Mouse (Mus musculus): ENCODE measurements around the gene Clmp. TPM values are rescaled to one million over a fixed set of nuclear protein-coding genes. Genes with fewer than 3 reads are reported as not detected.
A peak's percentile ranks its signal among the peaks of the same experiment; 100 is the strongest.

The Clmp gene
- total RNA-seq, 2 experiments from 2014 or later: 28.1 to 32.3 TPM

GRCm38 (mm10) chr9:40727140-40727823 lies 41.5 kb downstream of the Clmp start:
- DNase-seq (ENCODE audit: low spot score in 2 of 2): no peak
- intact Hi-C loops (cut with DNase I): no loop called here

- DNase-seq (ENCODE audit: low spot score in 2 of 2): no peak
- intact Hi-C loops (cut with DNase I): no loop called here
Measured at GRCm38 (mm10) chr9:40727824-40728495, 42.2 kb downstream of the Clmp start.

- no peak for DNase-seq (ENCODE audit: low spot score in 2 of 2)
- intact Hi-C loops (cut with DNase I): no loop called here
Measured at GRCm38 (mm10) chr9:40730302-40730700, 44.5 kb downstream of the Clmp start.

- intact Hi-C loops (cut with DNase I): no loop called here
- peak; percentile 45 to 79 for DNase-seq (ENCODE audit: low spot score in 2 of 2)
Measured at GRCm38 (mm10) chr9:40730701-40731590, 45.2 kb downstream of the Clmp start.

GRCm38 (mm10) chr9:40731591-40732048 lies 45.9 kb downstream of the Clmp start:
- no peak for DNase-seq (ENCODE audit: low spot score in 2 of 2)
- intact Hi-C loops (cut with DNase I): no loop called here

- intact Hi-C loops (cut with DNase I): no loop called here
- no peak for DNase-seq (ENCODE audit: low spot score in 2 of 2)
Measured at GRCm38 (mm10) chr9:40732302-40732701, 46.5 kb downstream of the Clmp start.

GRCm38 (mm10) chr9:40737117-40737516 lies 51.4 kb downstream of the Clmp start:
- intact Hi-C loops (cut with DNase I): no loop called here
- DNase-seq (ENCODE audit: low spot score in 2 of 2): peak in 1 of 2 experiments; percentile 89

GRCm38 (mm10) chr9:40743525-40744034 lies 57.8 kb downstream of the Clmp start:
- intact Hi-C loops (cut with DNase I): no loop called here
- no peak for DNase-seq (ENCODE audit: low spot score in 2 of 2)

GRCm38 (mm10) chr9:40744233-40744632 lies 58.5 kb downstream of the Clmp start:
- no peak for DNase-seq (ENCODE audit: low spot score in 2 of 2)
- intact Hi-C loops (cut with DNase I): no loop called here

GRCm38 (mm10) chr9:40746796-40747195 lies 61.0 kb downstream of the Clmp start:
- intact Hi-C loops (cut with DNase I): no loop called here

GRCm38 (mm10) chr9:40747249-40747648 lies 61.5 kb downstream of the Clmp start:
- DNase-seq (ENCODE audit: low spot score in 2 of 2): no peak
- intact Hi-C loops (cut with DNase I): no loop called here

More at GRCm38 (mm10) chr9:40746796-40747195, 61.0 kb downstream of the Clmp start:
- peak in 1 of 2 experiments; percentile 58 for DNase-seq (ENCODE audit: low spot score in 2 of 2)

- DNase-seq (ENCODE audit: low spot score in 2 of 2): peak; percentile 45 to 81
- intact Hi-C loops (cut with DNase I): loop anchor here (1.0 to 10.0 kb wide), 4 partner anchors 63 to 415 kb away; partner anchors contain the start of gene Clmp
Measured at GRCm38 (mm10) chr9:40749832-40750620, 64.3 kb downstream of the Clmp start.

- DNase-seq (ENCODE audit: low spot score in 2 of 2): no peak
- intact Hi-C loops (cut with DNase I): loop anchor here (5.0 to 10.0 kb wide), 3 partner anchors 64 to 417 kb away; partner anchors contain the start of gene Clmp
Measured at GRCm38 (mm10) chr9:40751749-40752148, 66.0 kb downstream of the Clmp start.

- intact Hi-C loops (cut with DNase I): loop anchor here (2.0 to 10.0 kb wide), 5 partner anchors 44 to 422 kb away; partner anchors contain the start of gene Hspa8
- DNase-seq (ENCODE audit: low spot score in 2 of 2): peak; percentile 62 to 67
Measured at GRCm38 (mm10) chr9:40756401-40756800, 70.6 kb downstream of the Clmp start.

GRCm38 (mm10) chr9:40757105-40757626 lies 71.4 kb downstream of the Clmp start:
- peak; percentile 68 to 84 for DNase-seq (ENCODE audit: low spot score in 2 of 2)
- intact Hi-C loops (cut with DNase I): loop anchor here (2.0 to 10.0 kb wide), 5 partner anchors 44 to 422 kb away; partner anchors contain the start of gene Hspa8

GRCm38 (mm10) chr9:40757685-40758270 lies 72.0 kb downstream of the Clmp start:
- intact Hi-C loops (cut with DNase I): loop anchor here (2.0 to 10.0 kb wide), 5 partner anchors 43 to 423 kb away; partner anchors contain the start of gene Hspa8
- peak; percentile 86 to 97 for DNase-seq (ENCODE audit: low spot score in 2 of 2)

GRCm38 (mm10) chr9:40762354-40762753 lies 76.6 kb downstream of the Clmp start:
- intact Hi-C loops (cut with DNase I): no loop called here
- DNase-seq (ENCODE audit: low spot score in 2 of 2): no peak

Data from left cerebral cortex, postnatal 25 days (tissue).